Mouse (Mus musculus) forebrain, embryonic 11.5 days (tissue): Measurements from ENCODE around the gene Bmper. TPM values are rescaled to one million over a fixed set of nuclear protein-coding genes. Genes with fewer than 3 reads are reported as not detected.

Source experiments
- ATAC-seq: fragments of 200-750 bp; cut with Nextera tagmentation; replicated peaks from 2 replicates; pipeline ENCODE4 v1.8.0; 2017; ENCODE audit warnings: moderate TSS enrichment; ENCODE audit not compliant: low FRiP score
- DNase-seq: peaks from one replicate; pipeline ENCODE4 v3.0.0-alpha.2; 2017; ENCODE audit warnings: low spot score
- H3K27ac ChIP-seq: fragments of 300-500 bp; sonication (generic); 2 replicates; pipeline ENCODE4 v1.5.1; 2014; ENCODE audit warnings: low read depth, low read length
- H3K27me3 ChIP-seq: fragments of 300-500 bp; sonication (generic); 2 replicates; pipeline ENCODE4 v1.6.1; 2014; ENCODE audit warnings: mild to moderate bottlenecking, low read length, mixed read lengths; ENCODE audit not compliant: control insufficient read depth, insufficient read depth
- H3K36me3 ChIP-seq: fragments of 300-500 bp; sonication (generic); 2 replicates; pipeline ENCODE4 v1.6.1; 2014; ENCODE audit warnings: mild to moderate bottlenecking, low read length, moderate library complexity, mixed read lengths; ENCODE audit not compliant: control insufficient read depth, insufficient read depth
- H3K4me1 ChIP-seq: fragments of 300-500 bp; sonication (generic); replicated peaks from 2 replicates; pipeline ENCODE4 v1.6.1; 2014; ENCODE audit warnings: low read length, mixed read lengths; ENCODE audit not compliant: control insufficient read depth, insufficient read depth
- H3K4me2 ChIP-seq: fragments of 300-500 bp; sonication (generic); 2 replicates; pipeline ENCODE4 v1.6.1; 2014; ENCODE audit warnings: low read depth, mild to moderate bottlenecking, low read length, moderate library complexity, mixed read lengths; ENCODE audit not compliant: severe bottlenecking
- H3K4me3 ChIP-seq: fragments of 300-500 bp; sonication (generic); 2 replicates; pipeline ENCODE4 v1.5.1; 2014; ENCODE audit warnings: low read depth, low read length
- H3K9ac ChIP-seq: fragments of 300-500 bp; sonication (generic); 2 replicates; pipeline ENCODE4 v1.6.1; 2014; ENCODE audit warnings: low read length
- H3K9me3 ChIP-seq: fragments of 300-500 bp; sonication (generic); 2 replicates; pipeline ENCODE4 v1.6.1; 2016; ENCODE audit warnings: low read length, mixed read lengths; ENCODE audit not compliant: control insufficient read depth
- WGBS: fragments of 180-500 bp; shearing (Covaris S2); extraction: QIAGEN DNeasy Blood & Tissue Kit; methylation state at CpG from one replicate; pipeline ENCODE4 v1.1.7; 2014; 5-methylcytosine and 5-hydroxymethylcytosine counted together
- polyA plus RNA-seq: library from polyadenylated mRNA; unstranded; fragments of >200 nt; fragmentation: Nextera tagmentation; extraction: Ambion mirVana; gene quantifications from 2 replicates; pipeline ENCODE4 v1.2.1, GENCODE M21; 2014

Bmper gene
- polyA plus RNA-seq, 1 experiment from 2014 or later, result 8.5 TPM

GRCm38 (mm10) chr9:23488265-23488664 is 265.4 kb downstream of the Bmper start:
- H3K4me3 ChIP-seq, result no peak overlapping the region
- 94% methylated on average over 5 of the region's 5 CpGs for WGBS

DNA sequence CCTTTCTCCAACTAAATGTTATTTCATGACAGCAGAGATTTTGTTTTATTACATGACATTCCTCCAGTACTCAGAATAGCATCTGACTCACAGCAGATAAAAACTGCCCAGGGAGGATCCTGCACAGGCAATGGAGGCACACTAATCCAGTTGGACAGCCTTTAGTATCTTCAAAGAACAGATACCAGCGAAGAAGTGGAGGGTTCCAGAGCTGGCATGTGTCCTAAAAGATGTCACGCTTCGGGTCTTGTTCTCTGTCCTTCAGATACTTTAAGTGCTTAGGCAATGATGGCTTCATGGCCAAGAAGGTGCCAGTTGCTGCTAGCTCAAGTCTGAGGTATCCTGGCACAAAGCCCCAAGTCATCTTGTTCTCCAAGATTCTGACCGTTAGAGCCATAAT is 272.5 kb downstream of the Bmper start:
- no peak overlapping the region for H3K9ac ChIP-seq
- H3K27ac ChIP-seq, result no peak overlapping the region
- H3K27me3 ChIP-seq, result no peaks in the 10 kb centered on the region
- H3K4me2 ChIP-seq, result no peak overlapping the region
- H3K4me1 ChIP-seq, result peaks cover 7% of the 10 kb centered on the region; the same call in 1 of the 2 replicates
- no peaks in the 10 kb centered on the region for H3K36me3 ChIP-seq
- WGBS, result 88% methylated on average over 4 of the region's 4 CpGs
- H3K4me3 ChIP-seq, result no peak overlapping the region
- DNase-seq (no peak), ATAC-seq (no peak)
- no peaks in the 10 kb centered on the region for H3K9me3 ChIP-seq

More at GRCm38 (mm10) chr9:23488265-23488664, 265.4 kb downstream of the Bmper start:
- Histone ChIP-seq H3K9me3 (no peaks in the 10 kb centered on the region), H3K27me3 (no peaks in the 10 kb centered on the region), H3K4me2 (no peak overlapping the region), H3K9ac (no peak overlapping the region), H3K27ac (no peak overlapping the region), H3K4me1 (no peaks in the 10 kb centered on the region; the same call in 1 of the 2 replicates), H3K36me3 (no peaks in the 10 kb centered on the region)
- DNase-seq (no peak), ATAC-seq (no peak)

DNA sequence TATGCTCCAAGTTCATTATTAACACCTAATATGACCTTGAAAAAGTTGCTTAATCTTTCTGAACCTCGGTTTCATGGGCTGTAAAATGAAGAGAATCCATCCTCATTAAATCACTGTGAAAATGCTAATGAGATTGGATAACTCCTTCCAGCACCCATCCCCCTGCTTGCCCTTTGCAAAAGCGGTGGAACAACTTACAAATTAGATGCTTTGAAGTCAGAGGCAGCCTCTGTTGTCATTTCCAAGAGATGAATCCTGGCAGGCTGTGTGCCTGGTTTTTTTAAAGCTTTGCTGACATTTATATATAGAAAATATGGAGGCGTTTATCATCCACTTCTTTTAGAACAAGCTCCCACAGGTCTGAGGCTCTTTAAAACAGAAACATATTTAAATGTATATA is 274.8 kb downstream of the Bmper start:
- Histone ChIP-seq H3K9ac (no peak overlapping the region), H3K4me1 (peaks cover 7% of the 10 kb centered on the region; the same call in 1 of the 2 replicates), H3K36me3 (no peaks in the 10 kb centered on the region), H3K9me3 (no peaks in the 10 kb centered on the region), H3K27ac (peak overlapping the region; percentile 41; the same call in 1 of the 2 replicates), H3K4me2 (no peak overlapping the region), H3K4me3 (no peak overlapping the region), H3K27me3 (no peaks in the 10 kb centered on the region)
- peak; percentile 87 for ATAC-seq
- DNase-seq, result peak; percentile 53
- 21% methylated on average over 3 of the region's 3 CpGs for WGBS

DNA sequence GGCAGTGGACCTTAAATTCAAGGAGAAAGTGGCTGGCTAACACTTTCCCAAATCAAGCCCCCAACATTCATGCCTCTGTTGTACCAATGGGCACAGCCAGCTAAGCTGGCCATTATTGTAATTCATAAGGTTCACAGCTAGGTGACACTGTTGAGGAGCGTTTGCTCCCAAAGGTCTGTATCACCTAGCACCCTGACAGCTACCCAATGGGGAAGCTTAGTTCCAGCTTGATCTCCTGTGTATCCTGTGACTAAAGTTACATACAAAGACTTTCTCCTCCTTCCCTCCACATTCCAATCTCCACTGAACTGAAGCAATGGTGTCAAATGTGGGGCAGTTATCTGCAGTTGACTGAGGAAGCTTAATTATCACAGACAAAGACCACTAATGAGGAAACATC is 311.0 kb downstream of the Bmper start:
- 18% methylated on average over 1 of the region's 1 CpGs for WGBS
- peak; percentile 53; the same call in 1 of the 2 replicates for ATAC-seq
- H3K27ac ChIP-seq, result no peak overlapping the region

More for the DNA sequence above, 311.0 kb downstream of the Bmper start:
- no peaks in the 10 kb centered on the region for H3K36me3 ChIP-seq
- no peak overlapping the region for H3K4me3 ChIP-seq
- no peaks in the 10 kb centered on the region for H3K9me3 ChIP-seq
- no peak overlapping the region for H3K9ac ChIP-seq
- no peak for DNase-seq
- H3K4me2 ChIP-seq, result no peak overlapping the region
- H3K27me3 ChIP-seq, result no peaks in the 10 kb centered on the region
- H3K4me1 ChIP-seq, result no peaks in the 10 kb centered on the region
